Mouse (Mus musculus) mammary gland, adult 2 months (tissue): ENCODE data around the gene Acap1. TPM values are rescaled to one million over a fixed set of nuclear protein-coding genes. Genes with fewer than 3 reads are reported as not detected.

ENCODE experiments used
- polyA plus RNA-seq: library from polyadenylated mRNA; depleted of rRNA; stranded (reverse); fragments of >200 nt; gene quantifications from 2 replicates; pipeline ENCODE4 v1.2.3, GENCODE M21; 2012; ENCODE audit warnings: low replicate concordance; rRNA removed

The Acap1 gene
- 40.3 and 80.4 TPM in 2 replicates for polyA plus RNA-seq

DNA sequence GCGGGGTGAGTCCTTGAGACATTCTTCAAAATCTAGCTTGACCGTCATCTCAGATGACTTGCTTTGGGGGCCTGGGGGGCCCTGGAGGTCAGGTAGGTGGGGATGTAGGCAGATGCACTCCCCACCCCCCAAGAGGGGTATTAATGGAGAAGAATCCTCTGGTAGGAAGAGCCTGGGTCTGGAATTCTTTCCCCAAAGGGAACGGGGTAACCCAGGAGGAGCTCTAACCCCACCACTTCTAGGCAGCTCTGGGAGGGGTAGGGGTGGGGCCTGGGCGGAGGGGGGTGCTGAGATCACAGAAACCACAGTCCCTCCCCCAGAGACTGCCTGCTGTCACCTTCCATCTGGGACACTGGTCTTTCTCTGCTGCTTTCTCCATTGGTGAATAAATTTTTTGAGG is at the start of gene Acap1:
Gene Acap1, minus strand, starts transcription at position 249 of the 400 bp plus-strand sequence.

DNA sequence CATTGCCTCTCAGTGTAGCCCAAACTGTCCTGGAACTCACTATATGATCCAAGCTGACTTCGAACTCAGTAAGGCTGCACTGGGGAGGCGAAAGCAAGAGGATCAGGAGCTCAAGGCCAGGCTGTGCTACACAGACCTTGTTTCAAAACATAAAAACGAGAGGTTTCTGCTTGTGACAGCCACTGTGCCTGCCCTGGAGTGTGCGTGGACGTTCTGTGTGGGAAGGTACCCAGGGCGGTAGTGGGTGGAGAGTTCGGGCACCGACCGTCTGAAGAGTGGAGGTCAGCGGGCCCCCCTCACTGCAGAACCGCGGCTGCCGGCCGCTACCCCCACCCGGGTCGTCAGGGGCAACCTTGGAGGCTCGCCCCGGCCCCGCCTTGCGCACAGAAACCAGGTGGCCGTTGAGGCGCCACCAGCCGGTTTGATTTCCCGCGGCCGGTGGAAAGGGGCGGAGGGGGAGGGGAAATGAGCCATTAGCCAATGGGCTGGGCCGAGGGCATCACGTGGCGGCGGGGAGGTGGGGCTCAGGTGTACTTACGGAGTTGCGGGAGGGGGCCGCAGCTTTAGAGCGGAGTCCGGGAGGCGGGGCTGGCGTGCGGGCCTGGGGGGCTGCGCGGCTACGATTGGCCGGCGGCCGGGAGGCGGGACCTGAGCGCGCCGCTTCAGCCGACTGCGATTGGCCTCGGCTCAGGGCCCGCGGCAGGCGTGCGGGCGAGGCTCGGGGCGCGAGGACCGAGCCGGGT is 40.0 kb upstream of the Acap1 start, which contains the start of gene Ybx2:
Gene Ybx2, plus strand, starts transcription at position 660 of the 743 bp plus-strand sequence.

DNA sequence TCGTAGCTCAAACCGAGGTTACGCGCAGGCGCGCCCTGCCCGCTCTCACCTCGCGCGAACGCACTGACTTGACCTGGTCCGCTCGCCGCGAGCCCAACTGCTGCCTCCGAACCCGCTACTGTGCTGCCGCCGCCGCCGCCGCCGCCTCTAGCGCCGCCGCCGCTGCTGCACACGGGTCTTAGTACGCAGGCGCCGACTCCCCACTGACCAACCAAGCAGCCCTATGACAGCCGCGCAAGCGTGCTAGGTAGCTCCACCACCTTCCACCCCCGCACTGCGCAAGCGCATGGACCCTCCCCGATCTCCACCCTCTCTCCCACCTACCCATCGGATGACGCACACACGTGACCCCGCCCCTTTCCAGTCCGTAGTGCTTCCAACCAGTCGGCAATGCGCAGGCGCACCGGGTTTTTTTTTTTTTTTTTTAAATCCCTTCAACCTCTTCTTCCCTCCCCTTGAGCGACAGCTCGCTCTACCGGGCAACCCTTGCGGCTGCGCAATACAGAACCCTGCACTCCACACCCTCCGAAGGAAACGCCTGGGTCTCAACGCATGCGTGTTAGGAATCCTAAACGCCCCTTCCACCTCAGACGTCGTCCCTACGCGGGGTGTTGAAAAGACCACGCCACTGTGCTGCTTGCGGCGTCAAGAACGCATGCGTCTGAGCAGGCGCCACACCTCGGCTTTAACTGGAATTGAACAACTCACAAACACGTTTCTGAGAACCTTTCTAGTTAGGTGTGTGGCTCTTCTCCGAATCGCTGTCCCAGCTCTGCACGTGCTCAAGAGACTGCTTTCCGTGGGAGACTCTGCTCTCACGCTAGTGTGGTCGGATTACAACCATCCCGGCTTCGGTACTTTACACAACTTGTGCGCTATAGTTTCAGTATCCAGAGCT is 26.0 kb upstream of the Acap1 start, which contains the start of gene Eif5a:
Gene Eif5a, minus strand, starts transcription at position 845 of the 898 bp plus-strand sequence.

DNA sequence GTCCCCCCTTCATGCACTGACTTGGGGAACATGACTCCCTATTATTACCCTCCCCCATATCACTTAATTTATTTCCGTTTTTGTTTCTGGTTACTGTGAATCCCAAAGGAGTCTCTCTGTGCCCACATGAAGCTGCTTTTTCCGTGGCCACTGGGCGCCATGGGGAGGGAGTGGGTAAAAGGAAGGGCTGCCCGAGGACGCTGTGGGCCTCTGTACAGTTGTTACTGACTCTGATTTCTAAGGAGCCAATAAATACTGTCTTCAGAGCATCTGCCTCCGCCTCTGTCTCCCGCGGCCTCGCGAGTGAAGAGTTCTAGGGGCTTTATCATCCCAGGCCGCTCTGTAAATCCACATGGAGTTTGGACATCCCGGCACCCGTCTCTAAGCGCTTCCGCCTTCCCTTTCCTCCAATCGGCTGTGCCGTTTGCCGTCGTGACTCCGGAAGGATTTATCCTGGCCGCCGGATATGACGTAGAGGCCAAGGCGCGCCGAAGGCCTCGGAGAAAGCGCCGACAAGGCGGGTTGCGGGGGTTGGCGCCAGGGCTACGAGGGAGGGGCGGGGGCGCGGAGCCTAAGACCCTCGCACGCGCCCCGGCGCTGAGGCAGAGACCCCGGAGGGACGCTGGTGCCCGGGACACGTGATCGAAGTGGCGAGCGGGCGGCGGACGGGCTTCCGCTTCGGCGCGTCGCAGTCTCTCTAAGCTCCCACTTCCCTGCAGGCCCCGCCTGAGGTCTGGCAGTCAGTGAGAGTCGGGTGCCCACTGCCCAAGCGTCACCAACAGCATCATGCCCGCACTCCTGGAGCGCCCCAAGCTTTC is 18.4 kb upstream of the Acap1 start, which contains the start of gene Gps2:
Gene Gps2, plus strand, starts transcription at position 335 of the 818 bp plus-strand sequence.

DNA sequence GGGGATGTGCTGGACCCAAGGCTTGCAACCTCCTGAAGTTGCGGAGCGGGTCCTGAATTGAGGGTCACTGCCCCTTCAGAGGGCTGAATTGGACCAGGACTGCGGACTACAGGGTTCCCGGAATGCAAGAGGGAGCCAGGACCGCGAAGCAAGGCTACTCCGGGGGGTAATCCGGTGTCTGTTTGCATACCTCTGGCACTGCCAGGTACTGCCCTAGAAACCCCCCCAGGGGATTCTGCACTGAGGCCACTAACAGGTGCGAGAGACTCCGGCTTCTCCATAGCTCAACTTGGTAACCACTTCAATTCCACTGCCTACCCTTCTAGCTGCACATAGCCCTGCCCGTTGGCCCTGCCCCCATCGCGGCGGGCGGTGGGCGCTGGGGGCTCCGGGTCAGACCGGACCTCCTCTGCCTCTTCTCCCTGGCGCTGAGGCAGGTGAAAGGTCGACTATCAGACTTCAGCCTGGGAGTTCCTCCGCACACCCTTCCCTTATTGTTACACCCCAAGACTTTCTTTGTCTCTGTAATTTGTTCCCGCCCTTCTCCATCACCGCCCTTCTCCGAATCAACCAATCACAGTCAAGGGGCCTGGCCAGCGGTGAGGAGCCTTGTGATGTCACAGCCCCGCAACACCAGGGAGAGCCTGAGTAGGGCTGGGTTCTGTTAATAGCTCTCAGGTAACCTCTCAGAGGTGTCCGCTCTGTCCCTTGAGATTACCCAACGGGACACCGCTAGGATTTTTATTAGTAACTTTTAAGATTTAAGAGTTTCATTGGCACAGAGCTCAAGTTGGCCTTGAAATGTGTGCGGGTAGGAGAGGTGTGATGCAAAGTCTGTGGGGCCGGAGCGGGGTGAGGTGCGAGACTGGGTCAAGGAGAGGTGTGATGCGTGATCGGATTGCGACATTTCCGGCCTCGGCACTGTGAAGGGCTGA is 5.4 kb upstream of the Acap1 start, which contains the start of the genes 2810408A11Rik and Neurl4:
Gene 2810408A11Rik, minus strand, starts transcription at position 517 of the 935 bp plus-strand sequence.
Gene Neurl4, plus strand, starts transcription at position 602 of the 935 bp plus-strand sequence.

DNA sequence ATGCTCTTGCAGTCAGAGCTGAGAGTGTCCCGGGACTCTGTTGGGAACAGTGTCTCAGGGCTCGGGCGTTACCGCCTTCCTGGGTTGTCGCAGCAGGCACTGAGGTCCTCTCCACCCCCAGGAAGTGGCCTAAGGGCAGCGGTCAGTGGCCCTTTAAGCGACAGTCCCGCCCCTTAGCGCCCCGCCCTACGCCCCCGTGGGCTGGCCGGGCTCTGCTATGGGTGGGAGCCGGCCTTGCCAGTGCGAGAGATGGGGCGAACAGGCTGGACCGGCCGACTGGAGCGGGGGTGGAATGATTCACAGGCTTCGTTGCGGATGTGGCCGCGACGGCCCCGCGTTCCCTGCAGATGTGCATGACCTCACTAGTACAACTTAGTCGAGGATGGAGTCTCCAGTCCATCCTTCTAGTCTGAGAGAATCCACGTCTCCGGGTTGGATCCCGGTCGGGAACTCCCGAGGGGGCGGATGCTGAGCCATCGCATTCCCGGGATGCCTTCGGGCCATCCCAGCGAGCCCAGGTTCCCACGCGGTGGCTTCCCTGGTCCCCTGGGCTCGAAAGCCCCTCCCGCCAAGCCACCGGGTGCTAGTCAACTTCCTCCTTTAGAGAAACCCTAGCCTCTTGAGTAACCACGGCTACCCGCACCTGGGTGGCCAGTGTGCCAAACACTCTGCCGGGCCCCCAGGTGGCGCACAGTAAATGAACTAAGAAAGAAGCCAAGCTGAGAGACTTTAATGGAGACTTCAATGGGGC is 14.3 kb downstream of the Acap1 start, which contains the start of gene Kctd11:
Gene Kctd11, minus strand, starts transcription at position 554 of the 751 bp plus-strand sequence.

DNA sequence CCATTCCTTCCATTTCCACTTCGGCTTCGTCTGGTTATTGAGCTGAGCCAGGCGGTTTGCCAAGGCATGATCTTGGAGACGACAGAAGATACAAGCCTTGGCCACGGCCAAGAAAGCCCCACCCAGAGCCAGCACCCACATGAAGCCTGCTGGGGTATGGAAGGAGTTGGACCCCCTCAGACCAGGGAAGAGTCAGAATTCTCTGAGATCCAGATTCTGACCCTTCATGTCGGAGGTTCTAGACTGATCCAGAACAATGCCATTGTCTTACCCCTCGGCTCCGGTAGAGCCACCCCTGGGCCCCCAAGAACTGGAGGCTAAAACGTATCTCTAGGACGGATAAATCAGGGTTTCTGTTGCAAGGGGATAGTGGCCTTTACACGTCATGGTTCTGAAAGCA is 17.5 kb downstream of the Acap1 start, which contains the start of gene Tmem95:
Gene Tmem95, minus strand, starts transcription at position 141 of the 400 bp plus-strand sequence.

DNA sequence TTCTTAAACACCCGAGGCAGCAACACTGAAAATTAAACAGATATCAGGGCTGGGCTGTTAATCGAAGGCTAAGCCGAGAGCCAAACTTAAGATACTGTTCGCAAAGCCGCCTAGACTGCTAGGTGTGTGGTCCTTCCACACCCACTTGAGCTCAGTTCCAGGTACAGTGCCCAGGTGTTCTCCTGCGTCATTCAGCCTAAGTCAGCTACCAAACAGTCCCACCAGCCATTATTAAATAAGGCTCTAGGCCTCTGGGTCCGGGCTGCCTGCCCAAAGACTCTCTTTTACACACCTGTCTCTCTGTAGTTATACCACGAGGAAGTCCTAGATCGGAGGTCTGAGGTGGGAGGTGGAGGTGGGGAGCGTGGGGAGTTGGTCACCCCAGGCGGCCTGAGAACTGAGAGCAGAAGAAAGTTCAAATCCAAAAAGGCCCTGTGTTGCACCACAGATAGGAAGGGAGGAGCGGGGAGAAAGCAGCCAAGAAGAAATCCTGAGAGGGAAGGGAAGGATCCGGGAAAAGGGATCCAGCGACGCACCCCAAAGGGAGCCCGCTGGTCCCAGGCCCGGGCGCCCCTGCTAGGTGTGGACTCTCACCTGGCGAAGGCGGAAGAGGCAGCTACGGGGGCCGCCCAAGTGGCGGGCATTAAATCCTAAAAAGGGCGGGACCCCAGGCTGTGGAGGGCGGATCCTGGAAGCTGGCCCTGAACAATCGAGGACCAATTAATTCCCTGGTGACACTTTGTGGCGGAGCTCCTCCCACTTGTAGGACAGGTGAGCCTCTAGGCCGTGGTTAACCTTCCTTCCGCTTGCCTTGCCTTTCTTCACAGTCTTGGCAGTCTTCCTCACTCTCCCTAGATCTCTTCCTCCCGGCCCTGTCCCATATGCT is 37.0 kb downstream of the Acap1 start, which contains the start of gene Tnk1:
Gene Tnk1, minus strand, starts transcription at position 618 of the 886 bp plus-strand sequence.

DNA sequence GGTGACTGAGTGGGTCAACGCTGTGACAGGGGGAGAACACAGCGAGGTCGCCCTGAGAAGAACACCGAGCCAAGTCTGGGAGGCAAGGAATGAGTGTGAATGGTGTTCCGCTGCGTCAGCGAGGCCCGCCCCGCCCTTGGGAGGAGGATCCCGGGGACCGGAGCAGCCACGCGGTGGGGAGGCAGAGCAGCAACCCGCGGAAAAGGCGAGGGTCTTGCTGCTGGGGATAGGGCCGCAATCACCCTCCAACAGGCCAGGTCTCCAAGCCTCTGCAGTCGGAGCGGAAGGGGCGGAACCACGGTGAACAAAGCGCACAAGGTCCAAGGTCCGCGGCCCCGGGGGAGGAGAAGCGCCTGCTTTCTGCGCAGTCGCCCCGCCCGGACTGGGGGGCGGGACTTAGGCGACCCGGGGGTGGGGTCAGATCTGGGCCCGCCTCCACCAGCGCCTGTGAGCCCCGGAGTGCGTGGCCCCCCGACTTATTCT is 49.1 kb downstream of the Acap1 start, which contains the start of gene Plscr3:
Gene Plscr3, plus strand, starts transcription at position 179 of the 483 bp plus-strand sequence.

DNA sequence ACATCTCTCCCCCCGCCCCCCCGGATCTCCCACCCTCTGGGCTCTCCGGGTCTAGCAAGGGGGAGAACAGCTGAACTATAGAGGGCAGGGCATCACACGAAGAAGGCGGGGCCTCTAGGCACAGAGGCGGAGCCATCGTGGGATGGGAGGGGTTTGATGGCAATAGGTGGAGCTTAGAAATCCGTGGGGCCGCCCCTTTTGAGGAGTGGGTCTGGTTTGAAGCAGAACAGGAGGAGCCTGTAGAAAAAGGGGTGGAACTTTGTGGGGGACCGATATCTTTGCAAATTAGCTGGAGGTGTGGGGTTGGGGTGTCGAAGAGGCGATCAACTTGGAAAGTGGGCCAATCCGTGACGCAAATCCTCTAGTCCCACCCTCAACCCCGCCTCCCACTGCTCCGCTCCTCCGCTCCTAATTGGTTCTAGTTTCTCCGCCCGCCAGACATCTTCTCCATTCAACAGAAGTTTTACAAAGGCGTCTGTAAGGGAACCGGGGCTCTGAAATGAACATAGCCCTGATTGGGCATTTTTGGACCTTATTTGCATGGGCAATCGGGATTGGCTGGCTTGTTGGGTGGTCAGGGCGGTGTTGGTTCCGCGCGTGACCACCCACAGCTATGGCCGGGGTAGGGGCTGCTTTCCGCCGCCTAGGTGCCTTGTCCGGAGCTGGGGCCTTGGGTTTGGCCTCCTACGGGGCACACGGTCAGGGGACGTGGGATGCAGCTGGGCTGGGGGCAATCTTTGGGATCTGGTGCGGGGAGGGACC is 57.2 kb downstream of the Acap1 start, which contains the start of gene Tmem256:
Gene Tmem256, plus strand, starts transcription at position 563 of the 762 bp plus-strand sequence.

DNA sequence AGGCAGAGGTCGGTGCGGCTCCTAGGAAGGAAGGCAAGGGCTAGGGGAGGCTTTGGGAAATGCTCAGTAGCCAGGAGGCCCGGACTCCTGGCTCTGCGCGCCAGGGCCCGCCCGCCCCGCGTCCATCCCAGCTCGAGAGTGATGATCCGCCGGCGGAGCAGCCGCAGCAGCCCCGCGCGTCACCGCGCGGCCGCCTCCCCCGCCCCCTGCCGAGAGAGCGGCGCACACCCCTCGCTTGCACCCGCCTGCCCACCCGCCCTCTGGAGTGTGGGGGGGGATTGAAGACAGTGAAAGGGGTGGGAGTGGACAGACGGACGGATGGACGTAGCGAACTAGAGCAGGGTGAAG is 57.8 kb downstream of the Acap1 start, which contains the start of gene Nlgn2:
Gene Nlgn2, minus strand, starts transcription at position 181 of the 348 bp plus-strand sequence.

Other genes with a start within 250 kb of the Acap1 start
- 0.66 and 1.1 TPM in 2 replicates for gene Sox15, start 240.2 kb downstream of the Acap1 start, polyA plus RNA-seq
- 139 and 176 TPM in 2 replicates for gene Mpdu1, start 232.9 kb downstream of the Acap1 start, polyA plus RNA-seq
- 76.8 and 80.0 TPM in 2 replicates for gene Cd68, start 229.4 kb downstream of the Acap1 start, polyA plus RNA-seq
- 199 and 324 TPM in 2 replicates for gene Eif4a1, start 223.1 kb downstream of the Acap1 start, polyA plus RNA-seq
- gene Senp3, start 213.5 kb downstream of the Acap1 start, polyA plus RNA-seq, result 40.2 and 91.5 TPM in 2 replicates
- 5.2 and 9.5 TPM in 2 replicates for gene Tnfsf13, start 209.8 kb downstream of the Acap1 start, polyA plus RNA-seq
- 48.2 and 64.3 TPM in 2 replicates for gene Tnfsf12, start 199.7 kb downstream of the Acap1 start, polyA plus RNA-seq
- gene Tnfsfm13, start 199.4 kb downstream of the Acap1 start, polyA plus RNA-seq, result 8.4 and 11.1 TPM in 2 replicates
- gene Polr2a, start 136.9 kb downstream of the Acap1 start, polyA plus RNA-seq, result 18.0 and 27.0 TPM in 2 replicates
- gene Slc35g3, start 133.6 kb downstream of the Acap1 start, polyA plus RNA-seq, result not detected in 2 replicates
- gene Zbtb4, start 129.6 kb downstream of the Acap1 start, polyA plus RNA-seq, result 47.2 and 88.9 TPM in 2 replicates
- gene Chrnb1, start 99.6 kb downstream of the Acap1 start, polyA plus RNA-seq, result 14.0 and 38.5 TPM in 2 replicates
- 11.4 and 13.5 TPM in 2 replicates for gene Fgf11, start 93.7 kb downstream of the Acap1 start, polyA plus RNA-seq
- 4.5 and 10.8 TPM in 2 replicates for gene Tmem102, start 89.9 kb downstream of the Acap1 start, polyA plus RNA-seq
- gene Gm39566, start 80.2 kb downstream of the Acap1 start, polyA plus RNA-seq, result not detected in 2 replicates
- gene Spem2, start 77.1 kb downstream of the Acap1 start, polyA plus RNA-seq, result not detected in 2 replicates
- 0.19 and 0.35 TPM in 2 replicates for gene Spem1, start 73.4 kb downstream of the Acap1 start, polyA plus RNA-seq
- 23.5 and 39.4 TPM in 2 replicates for gene Nlgn2, start 57.8 kb downstream of the Acap1 start, polyA plus RNA-seq
- gene Tmem256, start 57.0 kb downstream of the Acap1 start, polyA plus RNA-seq, result 180 and 280 TPM in 2 replicates
- 125 and 161 TPM in 2 replicates for gene Plscr3, start 49.2 kb downstream of the Acap1 start, polyA plus RNA-seq
- gene Tnk1, start 36.8 kb downstream of the Acap1 start, polyA plus RNA-seq, result 11.8 and 14.1 TPM in 2 replicates
- not detected in 2 replicates for gene Tmem95, start 17.5 kb downstream of the Acap1 start, polyA plus RNA-seq
- gene Kctd11, start 14.1 kb downstream of the Acap1 start, polyA plus RNA-seq, result 11.8 and 13.5 TPM in 2 replicates
- 0.80 and 1.1 TPM in 2 replicates for gene 2810408A11Rik, start 5.4 kb upstream of the Acap1 start, polyA plus RNA-seq
- 44.0 and 45.9 TPM in 2 replicates for gene Neurl4, start 5.5 kb upstream of the Acap1 start, polyA plus RNA-seq
- 130 and 139 TPM in 2 replicates for gene Gps2, start 18.3 kb upstream of the Acap1 start, polyA plus RNA-seq
- 301 and 469 TPM in 2 replicates for gene Eif5a, start 26.4 kb upstream of the Acap1 start, polyA plus RNA-seq
- 24.9 and 28.8 TPM in 2 replicates for gene Ybx2, start 40.3 kb upstream of the Acap1 start, polyA plus RNA-seq
- 238 and 400 TPM in 2 replicates for gene Slc2a4, start 52.6 kb upstream of the Acap1 start, polyA plus RNA-seq
- gene Cldn7, start 69.2 kb upstream of the Acap1 start, polyA plus RNA-seq, result 18.2 and 18.6 TPM in 2 replicates
- gene Ctdnep1, start 85.6 kb upstream of the Acap1 start, polyA plus RNA-seq, result 110 and 163 TPM in 2 replicates
- gene Elp5, start 87.0 kb upstream of the Acap1 start, polyA plus RNA-seq, result 55.0 and 105 TPM in 2 replicates
- gene Gabarap, start 95.6 kb upstream of the Acap1 start, polyA plus RNA-seq, result 358 and 921 TPM in 2 replicates
- gene Phf23, start 100.2 kb upstream of the Acap1 start, polyA plus RNA-seq, result 21.3 and 23.1 TPM in 2 replicates
- gene Dvl2, start 105.1 kb upstream of the Acap1 start, polyA plus RNA-seq, result 15.5 and 26.3 TPM in 2 replicates
- gene Acadvl, start 119.9 kb upstream of the Acap1 start, polyA plus RNA-seq, result 171 and 264 TPM in 2 replicates
- gene Dlg4, start 121.4 kb upstream of the Acap1 start, polyA plus RNA-seq, result 22.3 and 22.8 TPM in 2 replicates
- gene Asgr1, start 158.5 kb upstream of the Acap1 start, polyA plus RNA-seq, result 2.4 TPM in 1 of 2 replicates, not detected in the other
- gene Asgr2, start 197.1 kb upstream of the Acap1 start, polyA plus RNA-seq, result 3.7 and 5.9 TPM in 2 replicates
- 23.2 and 54.4 TPM in 2 replicates for gene Mgl2, start 234.8 kb upstream of the Acap1 start, polyA plus RNA-seq